Mouse (Mus musculus): ENCODE data around the gene Rrm1. TPM values are rescaled to one million over a fixed set of nuclear protein-coding genes. Genes with fewer than 3 reads are reported as not detected.

Gene Rrm1
- total RNA-seq, 2 experiments from 2014 or later = 10.1 to 10.2 TPM

GRCm38 (mm10) chr7:102512814-102513435, 71.4 kb downstream of the Rrm1 start:
- intact Hi-C loops (cut with DNase I) = loop anchor here (1.0 to 10.0 kb wide), 3 partner anchors 124 to 1292 kb away; no protein-coding TSS in a partner anchor
- DNase-seq (ENCODE audit: low spot score in 2 of 2) = peak; percentile 82 to 91

GRCm38 (mm10) chr7:102514144-102514543, 72.6 kb downstream of the Rrm1 start:
- DNase-seq (ENCODE audit: low spot score in 2 of 2) = no peak
- intact Hi-C loops (cut with DNase I) = loop anchor here (10.0 kb wide), 1 partner anchor 1291 kb away; no protein-coding TSS in a partner anchor

GRCm38 (mm10) chr7:102516261-102517050, 75.0 kb downstream of the Rrm1 start:
- DNase-seq (ENCODE audit: low spot score in 2 of 2) = no peak
- intact Hi-C loops (cut with DNase I) = loop anchor here (10.0 kb wide), 1 partner anchor 1288 kb away; no protein-coding TSS in a partner anchor

- intact Hi-C loops (cut with DNase I) = loop anchor here (10.0 kb wide), 1 partner anchor 1288 kb away; no protein-coding TSS in a partner anchor
- DNase-seq (ENCODE audit: low spot score in 2 of 2) = peak in 1 of 2 experiments; percentile 17
These were observed 75.5 kb downstream of the Rrm1 start for GRCm38 (mm10) chr7:102517051-102517335.

Other genes with a start within 250 kb of the Rrm1 start
- gene Nup98, start 231.5 kb upstream of the Rrm1 start, total RNA-seq (2021) = 10 to 100 TPM; 39.7 to 43.5 TPM
- gene Pgap2, start 231.5 kb upstream of the Rrm1 start, total RNA-seq (2021) = 10 to 100 TPM; 23.3 to 28.8 TPM
- gene Rhog, start 185.6 kb upstream of the Rrm1 start, total RNA-seq (2021) = 10 to 100 TPM; 22.7 to 23.5 TPM
- 10 to 100 TPM; 80.6 to 87.9 TPM for gene Stim1, start 173.9 kb upstream of the Rrm1 start, total RNA-seq (2021)
- gene Olfr543, start 40.0 kb downstream of the Rrm1 start, total RNA-seq (2021) = not detected
- gene Olfr544, start 46.6 kb downstream of the Rrm1 start, total RNA-seq (2021) = not detected
- not detected for gene Olfr545, start 57.9 kb downstream of the Rrm1 start, total RNA-seq (2021)
- not detected for gene Olfr547, start 93.1 kb downstream of the Rrm1 start, total RNA-seq (2021)
- not detected for gene Olfr548-ps1, start 99.2 kb downstream of the Rrm1 start, total RNA-seq (2021)
- not detected for gene Olfr549, start 108.2 kb downstream of the Rrm1 start, total RNA-seq (2021)
- gene Trim21, start 123.8 kb downstream of the Rrm1 start, total RNA-seq (2021) = 1 to 10 TPM; 2.7 to 4.2 TPM
- under 1 TPM; 0.23 to 0.41 TPM for gene Olfr550, start 129.7 kb downstream of the Rrm1 start, total RNA-seq (2021)
- not detected for gene Olfr551, start 150.2 kb downstream of the Rrm1 start, total RNA-seq (2021)
- under 1 TPM; 0.11 to 0.14 TPM for gene Olfr552, start 156.1 kb downstream of the Rrm1 start, total RNA-seq (2021)
- not detected for gene Olfr553, start 176.5 kb downstream of the Rrm1 start, total RNA-seq (2021)
- not detected for gene Olfr554, start 196.7 kb downstream of the Rrm1 start, total RNA-seq (2021)
- not detected for gene Olfr555, start 217.1 kb downstream of the Rrm1 start, total RNA-seq (2021)
- not detected for gene Olfr556, start 223.2 kb downstream of the Rrm1 start, total RNA-seq (2021)
- 1 to 10 TPM; 4.1 to 5.3 TPM for gene Trim68, start 245.6 kb downstream of the Rrm1 start, total RNA-seq (2021)

All from left cerebral cortex, postnatal 25 days (tissue).